Mouse (Mus musculus) megakaryocyte, adult 5-6 weeks (primary cell): ENCODE measurements around the gene Mfsd11. TPM values are rescaled to one million over a fixed set of nuclear protein-coding genes. Genes with fewer than 3 reads are reported as not detected.
"Not testable (repeated sequence)": the region's sequence is repeated elsewhere in the genome, so short reads cannot be mapped to it uniquely, and the experiment has no call there.

ENCODE experiments used
- ATAC-seq: 2 replicates; pipeline ENCODE4 v1.8.0; 2016; ENCODE audit warnings: mild to moderate bottlenecking, inconsistent platforms; ENCODE audit not compliant: poor library complexity, severe bottlenecking
- total RNA-seq, 2 experiments: library from RNA; stranded (forward) in 1 of 2; stranded (reverse) in 1 of 2; fragments of 153-499, 151-499 nt in 1 of 2; fragments of 221-1000, 200-1000 nt in 1 of 2; gene quantifications; 2 replicates each; pipeline versions ENCODE4 v1.2.3 to v1.2.4; 2015 to 2017

Gene Mfsd11
- total RNA-seq, 2 experiments from 2014 or later: 17.6 to 22.2 TPM

DNA sequence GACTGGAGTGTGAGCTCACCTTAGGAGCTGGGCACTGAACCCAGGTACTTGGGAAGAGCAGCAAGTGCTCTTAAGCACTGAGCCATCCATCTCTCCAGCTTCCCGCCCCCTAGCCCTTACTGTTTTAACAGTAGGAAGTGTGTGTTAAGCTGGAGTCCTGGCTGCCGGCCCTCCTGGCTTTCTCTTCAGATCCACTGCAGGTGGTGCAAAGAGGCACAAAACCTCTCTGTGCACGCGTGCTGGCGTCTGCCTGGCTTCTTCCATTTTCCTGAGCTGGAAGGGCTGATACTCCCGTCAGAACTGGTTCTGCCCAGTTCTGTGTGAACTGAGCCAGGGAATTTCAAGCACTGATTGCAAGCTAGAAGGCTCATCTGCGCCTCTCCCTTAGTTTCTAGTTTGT lies 28.6 kb downstream of the Mfsd11 start:
- ATAC-seq: no peak

DNA sequence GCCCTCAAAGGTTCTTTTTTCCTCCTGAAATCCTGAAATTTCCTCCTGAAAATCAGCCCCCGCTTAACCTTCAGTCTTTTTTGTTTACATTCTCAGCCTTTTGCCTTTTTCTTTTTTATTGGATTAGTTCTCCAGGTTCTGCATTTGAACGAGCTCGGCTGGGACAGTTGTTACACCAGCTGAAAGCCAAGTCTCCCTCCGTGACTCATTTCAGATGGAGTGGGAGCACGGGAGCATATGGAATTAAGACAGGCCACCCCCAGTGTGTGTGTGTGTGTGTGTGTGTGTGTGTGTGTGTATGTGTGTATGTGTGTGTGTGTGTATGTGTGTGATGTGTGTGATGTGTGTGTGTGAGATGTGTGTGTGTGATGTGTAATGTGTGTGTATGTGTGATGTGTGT lies 29.2 kb downstream of the Mfsd11 start:
- ATAC-seq: no peak

DNA sequence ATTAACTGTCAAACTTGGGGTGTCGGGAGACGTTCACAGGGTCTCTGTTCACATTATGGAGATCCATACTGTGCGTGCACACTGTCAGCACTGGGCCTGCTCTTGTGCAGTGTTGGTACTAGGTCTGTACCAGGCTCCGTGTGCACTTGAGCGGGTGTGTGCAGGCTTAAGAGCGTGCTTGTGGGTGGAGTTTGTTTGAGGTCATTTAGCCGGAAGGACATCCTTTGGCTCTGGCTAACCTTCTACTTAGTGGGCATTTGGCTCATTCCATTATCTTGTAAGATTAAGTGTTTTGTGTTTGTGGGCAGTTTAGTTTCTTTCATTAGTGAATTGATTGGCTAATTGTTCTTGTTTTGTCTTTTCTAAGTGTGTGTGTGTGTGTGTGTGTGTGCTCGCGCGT lies 30.2 kb downstream of the Mfsd11 start:
- ATAC-seq: no peak

DNA sequence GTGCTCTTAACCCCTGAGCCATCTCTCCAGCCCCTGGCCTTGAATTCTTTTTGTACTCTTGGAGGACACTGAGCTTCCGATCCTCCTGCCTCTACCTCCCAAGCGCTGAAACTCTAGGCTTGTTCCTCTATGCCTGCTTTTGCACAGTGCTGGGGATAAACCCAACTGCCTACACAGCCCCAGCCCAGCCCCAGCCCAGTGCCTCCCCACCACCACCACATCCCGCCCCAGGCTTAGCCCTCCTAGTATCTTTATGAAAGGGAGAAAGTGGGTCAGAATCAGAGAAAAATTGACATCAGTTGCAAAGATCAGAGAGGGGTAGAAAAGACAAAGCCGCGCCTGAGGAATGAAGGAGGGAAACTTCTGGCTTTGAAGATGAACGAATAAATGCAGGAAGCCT lies 31.8 kb downstream of the Mfsd11 start:
- no peak for ATAC-seq

DNA sequence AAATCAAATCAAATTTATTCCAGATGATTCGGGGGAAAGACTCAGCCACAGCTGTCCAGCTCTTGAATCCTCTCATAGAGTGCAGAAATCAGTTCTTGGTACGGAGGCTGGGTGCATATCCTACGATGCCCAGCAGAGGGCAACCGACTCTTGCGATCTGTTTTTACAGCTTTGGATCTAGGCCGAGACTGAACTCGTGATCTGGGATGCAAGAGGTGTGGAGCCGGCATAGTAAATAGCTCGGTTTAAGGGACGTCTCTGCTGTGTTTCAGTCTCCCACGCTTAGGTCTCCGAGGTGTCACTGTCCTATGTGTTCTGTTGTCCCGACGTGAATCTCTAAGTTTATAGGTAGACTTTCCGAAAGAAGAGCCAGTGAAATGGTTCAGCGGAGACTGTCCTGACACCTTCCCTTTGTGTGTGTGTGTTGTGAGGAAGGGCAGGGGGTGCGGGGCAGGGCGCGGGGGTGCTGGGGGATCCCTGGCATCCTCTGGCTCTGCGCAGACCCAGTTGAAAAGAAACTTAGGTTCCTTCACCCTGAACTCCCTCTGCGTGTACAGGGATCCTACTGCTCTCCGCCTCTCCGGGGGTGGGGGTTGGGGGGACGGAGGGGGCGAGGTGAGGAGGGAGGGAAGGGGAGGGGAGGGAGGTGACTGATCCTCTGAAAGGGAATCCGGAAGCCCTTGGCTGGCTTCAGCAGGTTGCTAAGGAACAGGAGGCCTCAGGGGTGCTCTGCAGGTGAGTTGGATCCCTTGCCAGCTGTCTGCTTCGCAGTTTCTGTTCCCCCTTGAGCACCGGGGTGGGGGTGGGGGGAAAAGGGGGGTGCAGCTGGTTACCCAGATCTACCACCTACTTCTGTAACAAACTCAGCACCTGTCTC lies 33.3 kb downstream of the Mfsd11 start:
- peak; percentile 85 for ATAC-seq

DNA sequence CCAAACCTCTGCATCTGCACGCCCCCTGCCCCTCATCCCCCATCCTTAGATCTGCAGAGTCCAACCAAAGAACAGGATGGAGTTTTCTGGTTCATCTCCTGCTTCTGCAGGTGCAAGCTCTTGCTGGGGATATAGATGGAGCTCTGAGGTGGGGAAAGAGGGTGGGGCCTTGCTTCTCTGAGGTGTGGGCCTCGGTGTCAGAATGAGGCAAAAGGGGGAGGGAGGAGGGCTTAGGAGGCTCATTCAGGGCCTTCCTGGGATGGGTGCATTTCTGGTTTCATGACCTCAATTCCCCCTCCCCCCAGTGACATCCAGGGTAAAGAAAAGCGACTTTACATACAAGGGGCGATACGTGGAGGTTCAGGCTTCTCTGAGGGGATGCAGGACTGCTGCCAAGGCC lies 34.9 kb downstream of the Mfsd11 start:
- ATAC-seq: no peak

DNA sequence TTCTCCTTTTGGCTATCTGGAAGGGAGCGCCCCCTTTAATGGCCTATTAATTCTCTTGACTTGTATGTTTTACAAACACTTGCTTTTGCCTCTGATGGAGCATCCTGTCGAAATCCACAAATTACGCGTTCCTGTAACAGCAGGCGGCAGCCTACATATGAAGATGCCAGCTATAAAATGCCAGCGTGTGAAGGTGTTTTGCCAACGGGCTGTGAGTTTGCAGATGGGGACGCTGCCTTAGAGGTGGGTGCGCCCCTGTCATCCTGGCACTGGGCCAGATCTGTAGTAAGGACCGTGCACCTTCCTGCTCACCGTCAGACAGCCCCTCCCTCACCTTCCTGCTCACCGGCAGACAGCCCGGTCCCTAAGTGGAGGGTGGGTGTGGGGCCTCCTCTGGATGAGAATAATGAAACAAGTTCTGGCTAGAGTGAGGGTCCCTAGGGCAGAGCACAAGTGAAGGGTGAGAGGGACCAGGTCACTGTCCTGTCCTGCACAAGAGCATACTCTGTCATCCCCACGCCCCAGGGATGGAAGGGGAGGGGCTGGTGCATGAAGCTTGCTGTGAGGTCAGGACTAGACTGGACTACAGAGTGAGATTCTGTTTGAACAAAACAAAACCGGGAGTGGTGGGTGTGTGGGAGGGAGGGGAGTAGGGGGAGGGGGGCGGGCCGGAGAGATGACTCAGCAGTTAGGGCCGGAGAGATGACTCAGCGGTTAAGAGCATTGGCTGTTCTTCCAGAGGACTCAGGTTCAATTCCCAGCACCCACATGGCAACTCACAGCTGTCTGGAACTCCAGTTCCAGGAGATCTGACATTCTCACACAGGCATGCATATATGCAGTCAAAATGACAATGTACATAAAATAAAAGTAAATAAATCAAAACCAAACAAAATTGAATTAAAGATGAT lies 41.5 kb downstream of the Mfsd11 start:
- no peak for ATAC-seq

DNA sequence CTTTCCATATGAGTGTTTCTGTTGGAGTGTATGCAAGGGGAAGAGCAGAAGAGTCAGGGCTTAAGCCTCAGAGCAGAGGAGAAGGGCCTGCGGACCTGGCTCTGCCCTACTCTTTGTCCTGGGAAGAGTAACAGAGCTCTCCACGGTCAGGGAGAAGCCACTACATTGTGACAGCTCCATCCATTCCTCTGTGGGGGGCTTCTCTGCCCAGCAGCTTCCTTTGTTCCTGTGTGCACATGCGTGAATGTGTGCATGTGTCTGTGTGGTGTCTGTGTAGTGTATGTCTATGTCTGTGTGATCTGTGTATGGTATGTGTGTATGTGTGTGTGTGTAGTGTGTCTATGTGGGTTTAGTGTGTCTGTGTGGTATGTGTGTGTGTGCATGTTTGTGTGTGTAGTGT lies 43.2 kb downstream of the Mfsd11 start:
- ATAC-seq: no peak

DNA sequence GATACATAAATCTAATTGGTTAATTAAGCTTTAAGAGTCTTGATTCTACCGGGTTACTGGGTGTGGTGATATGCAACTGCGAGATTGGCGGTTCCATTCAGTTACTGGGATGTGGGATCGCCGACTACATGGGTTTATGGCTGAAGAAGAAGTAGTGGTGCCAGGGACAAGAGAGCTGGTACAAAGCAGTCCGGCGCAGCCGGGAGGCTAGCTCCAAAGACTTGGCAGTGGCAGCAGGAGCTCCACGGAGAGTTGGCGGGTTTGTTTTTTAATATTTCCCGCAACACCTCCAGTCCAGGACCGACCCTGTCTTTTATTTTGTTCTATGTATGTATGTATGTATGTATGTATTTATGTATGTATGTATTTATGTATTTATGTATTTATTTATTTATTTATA lies 47.0 kb downstream of the Mfsd11 start:
- no peak for ATAC-seq

DNA sequence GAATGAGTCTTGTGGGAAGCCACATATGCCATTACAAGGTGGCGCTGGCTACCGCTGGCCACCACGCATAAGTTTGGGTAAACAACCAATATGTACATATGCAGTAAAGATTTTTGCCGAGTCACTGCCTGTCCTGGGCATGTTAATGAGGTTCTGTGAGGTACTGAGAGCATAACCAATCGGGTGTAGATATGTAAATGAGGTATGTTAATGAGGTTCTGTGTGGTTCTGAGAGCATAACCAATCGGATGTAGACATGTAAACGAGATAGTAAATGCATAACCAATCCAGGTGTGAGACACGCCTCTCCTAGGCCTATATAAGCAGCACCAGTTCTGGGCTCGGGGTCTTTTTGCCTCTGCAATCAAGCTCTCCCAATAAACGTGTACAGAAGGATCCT lies 50.3 kb downstream of the Mfsd11 start:
- ATAC-seq: not testable (repeated sequence)

DNA sequence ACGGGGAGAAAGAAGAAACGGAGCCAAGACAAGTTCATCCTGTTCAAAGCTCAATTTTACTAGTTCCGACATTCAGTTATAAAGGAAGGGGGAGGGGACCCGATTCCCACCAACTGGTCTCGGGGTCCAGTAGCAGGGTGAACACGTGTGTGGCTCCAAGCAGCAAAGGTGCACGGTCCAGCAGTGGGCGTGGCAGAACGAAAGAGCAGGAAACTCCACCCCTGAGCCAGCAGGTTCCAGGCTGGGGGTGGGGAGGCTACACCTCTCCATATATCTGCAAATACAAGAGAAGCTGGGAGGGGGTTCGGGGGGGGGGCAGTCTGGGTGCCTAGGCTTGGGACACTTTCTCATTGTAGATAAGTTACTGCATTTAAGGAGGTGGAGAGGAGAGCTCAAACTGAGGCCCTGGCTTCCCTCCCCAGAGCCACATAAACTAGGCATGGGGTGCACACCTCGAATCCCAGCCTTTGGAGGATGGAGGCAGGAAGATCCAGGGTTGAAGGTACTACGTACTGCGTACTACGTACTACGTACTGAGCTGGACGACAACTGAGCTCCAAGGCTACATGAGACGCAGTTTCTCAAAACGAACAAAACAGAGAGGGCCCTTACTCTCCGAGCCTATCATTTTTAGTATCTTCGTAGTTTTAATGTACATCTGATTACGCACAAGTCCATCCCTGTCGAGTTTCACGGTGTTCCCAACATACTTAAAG lies 53.7 kb downstream of the Mfsd11 start:
- no peak for ATAC-seq

DNA sequence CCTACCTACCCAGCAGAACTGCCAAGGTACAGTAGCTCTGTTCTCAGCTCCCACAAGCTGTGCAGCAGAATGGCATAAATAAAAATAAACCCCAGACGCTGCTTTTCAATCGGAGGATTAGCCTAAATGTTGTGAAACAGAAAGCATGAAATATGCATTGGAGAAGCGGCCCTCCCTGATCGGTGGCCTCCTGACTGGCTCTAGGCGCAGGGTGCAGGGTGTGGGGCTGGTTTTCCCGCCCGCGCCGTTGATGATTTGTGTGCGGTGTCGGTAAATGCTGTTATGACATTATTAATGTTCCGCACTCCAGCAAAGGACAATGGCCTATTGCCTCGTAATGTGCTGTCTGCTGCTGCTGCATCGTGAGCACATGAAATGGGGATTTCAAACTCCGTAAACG lies 61.3 kb downstream of the Mfsd11 start:
- ATAC-seq: no peak

DNA sequence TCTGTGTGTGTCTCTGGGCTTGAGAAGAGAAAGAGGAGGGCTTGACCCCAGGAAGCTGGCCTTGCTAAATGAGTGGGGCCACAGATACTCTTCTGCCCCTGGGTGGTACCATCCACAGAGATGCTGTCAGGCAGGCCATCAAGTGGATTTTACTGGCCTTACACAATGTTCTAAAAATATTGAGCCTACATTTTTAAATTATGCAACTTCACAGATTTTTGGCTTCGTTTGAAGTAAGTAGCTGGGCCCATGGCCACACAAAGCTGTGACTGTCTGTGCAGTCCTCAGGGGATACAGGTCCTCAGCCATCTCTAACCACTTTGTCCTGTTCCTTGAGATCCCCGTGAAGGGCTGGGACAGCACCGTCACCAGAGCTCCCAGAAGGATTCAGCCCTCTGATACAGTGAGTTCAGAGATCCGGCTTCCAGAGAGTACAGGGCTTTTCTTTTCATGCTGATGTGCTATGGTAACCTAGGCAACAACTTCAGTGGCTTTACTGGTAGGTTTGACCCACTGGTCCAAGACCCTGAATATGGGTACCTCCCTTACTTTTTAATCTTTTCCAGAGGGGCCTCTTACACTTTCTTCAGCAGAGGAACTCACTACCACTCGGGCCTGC lies 62.1 kb downstream of the Mfsd11 start:
- no peak for ATAC-seq

DNA sequence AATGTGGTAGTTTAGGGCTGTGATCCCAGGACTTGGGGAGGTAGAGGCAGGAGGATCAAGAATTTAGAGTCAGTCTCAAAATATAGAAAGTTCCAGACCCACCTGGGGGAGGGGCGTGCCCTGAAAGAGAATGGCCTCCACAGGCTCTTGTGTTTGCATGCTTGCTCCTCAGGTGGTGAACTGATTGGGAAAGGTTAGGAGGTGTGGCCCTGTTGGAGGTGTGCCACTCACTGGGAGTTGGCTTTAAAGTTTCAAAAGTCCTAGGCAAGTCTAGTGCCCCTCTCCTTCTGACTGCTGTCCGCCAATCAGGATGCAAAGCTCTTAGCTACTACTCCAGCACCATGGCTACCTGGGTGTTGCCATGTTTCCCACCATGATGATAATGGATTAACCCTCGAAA lies 63.0 kb downstream of the Mfsd11 start:
- ATAC-seq: no peak

DNA sequence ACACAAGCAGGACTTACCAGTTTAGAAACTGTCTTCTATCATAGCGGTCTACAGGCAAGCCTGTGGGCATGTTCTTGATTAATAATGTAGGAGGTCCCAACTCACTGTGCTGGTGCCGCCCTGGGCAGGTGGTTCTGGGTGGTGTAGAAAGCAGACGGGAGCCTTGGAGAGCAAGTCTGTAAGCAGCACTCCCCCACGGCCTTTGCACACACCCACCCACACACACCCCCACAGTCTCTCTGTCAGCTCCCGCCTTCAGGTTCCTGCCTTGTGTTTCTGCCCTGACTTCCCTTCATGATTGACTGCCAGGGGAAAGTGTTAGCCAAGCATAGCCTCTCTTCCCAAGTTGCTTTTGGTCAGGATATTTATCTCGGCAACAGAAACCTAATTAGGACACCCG lies 65.1 kb downstream of the Mfsd11 start:
- ATAC-seq: no peak

DNA sequence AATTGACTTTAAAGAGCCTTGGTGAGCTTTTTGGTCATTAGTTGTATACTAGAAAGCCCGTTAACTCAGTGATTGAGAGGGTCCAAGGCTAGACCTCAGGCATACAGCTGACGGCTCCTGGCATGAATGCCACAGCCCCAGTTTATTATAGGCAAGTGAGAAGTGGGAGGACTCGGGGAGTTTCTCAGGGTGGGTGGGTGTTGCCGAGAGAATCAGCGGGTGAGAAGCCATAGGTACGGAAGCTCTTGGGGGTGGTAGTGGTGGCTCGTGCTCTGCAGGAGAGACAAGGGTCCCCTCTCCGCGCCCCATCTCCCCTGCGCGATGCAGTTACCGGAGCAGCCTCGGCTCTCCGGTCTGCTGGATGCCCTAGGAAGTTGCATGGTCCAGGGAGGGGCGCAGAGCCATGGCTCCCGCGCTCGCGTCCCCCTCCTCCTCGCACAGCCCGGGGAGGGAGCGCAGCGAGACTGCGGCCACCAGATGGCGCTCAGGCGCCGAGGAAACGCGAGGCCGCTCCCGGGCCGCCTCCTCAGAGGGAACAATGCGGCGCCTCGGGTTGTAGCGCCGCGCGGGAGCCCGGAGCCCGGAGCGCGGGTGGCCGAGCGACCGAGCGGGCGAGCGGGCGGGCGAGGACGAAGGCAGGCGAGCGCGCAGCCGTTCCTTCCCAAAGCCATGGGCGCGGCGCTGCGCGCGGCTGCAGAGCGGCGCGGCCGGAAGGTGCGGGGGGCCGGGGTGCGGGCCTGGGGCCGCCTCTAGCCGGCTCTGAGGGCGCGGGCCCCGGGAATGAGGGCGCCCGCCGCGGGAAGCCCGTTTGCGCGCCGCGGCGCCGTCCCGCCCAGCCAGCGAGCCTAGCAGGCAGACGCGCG lies 66.3 kb downstream of the Mfsd11 start, which contains the start of gene Mgat5b:
Gene Mgat5b (plus strand): TSS at position 541 of the 863 bp plus-strand sequence.
- ATAC-seq: peak; percentile 92

DNA sequence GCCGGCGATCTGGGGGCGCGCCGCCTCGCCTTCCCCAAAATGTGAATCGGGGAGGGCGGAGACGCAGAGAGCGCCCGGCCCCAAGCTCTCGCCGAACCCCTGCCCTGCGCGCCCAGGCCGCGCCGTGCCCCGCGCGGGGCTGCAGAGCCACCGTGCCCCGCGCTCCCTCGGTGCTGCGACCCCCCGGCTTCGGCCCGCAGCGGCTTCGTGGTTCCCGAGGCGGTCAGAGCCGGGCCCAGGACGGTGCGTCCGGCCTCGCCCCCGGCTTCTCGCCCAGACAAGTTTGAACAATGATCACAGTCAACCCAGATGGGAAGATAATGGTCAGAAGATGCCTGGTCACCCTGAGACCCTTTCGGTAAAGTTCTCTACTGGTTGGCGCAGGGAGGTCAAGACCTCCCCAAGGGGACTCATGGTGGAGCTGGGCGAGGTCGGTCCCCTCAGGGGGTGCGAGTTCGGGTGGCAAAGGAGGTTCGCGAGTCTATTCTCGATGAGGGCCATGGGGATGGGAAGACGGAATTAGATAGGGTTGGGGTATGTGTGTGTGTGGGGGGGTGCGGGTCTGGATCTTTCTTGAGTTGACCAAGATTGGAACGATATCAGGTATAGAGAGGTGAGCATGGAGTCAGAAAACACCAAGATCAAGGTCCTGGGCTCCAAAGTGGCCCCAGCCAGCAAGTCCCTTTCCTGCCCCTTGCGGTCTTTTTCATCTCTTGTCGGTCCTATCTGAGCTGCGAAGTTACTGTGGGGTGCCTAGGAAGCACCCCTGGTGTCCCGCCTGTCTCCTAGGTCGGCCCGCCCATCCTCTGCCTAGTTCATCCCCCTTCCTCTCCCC lies 67.2 kb downstream of the Mfsd11 start:
- no peak for ATAC-seq

DNA sequence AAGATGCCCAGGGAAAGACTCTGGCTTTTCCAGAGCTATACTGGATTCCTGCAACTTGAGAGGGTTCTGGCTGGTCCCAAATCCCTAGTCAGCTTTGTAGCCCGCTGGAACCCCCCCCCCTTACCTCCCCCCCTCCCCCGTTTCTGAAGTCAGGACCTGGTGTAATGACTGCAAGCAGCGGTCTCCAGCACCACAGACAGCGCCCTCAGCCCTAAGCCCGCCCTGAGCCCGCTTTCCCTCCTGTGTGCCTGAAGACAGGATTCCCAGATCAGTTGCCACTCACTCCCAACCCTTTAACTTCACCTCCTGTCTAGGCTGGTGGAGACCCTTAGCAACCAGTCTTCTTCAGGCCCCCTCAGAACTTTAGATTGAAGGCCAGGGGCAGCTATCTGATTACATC lies 68.5 kb downstream of the Mfsd11 start:
- ATAC-seq: no peak

DNA sequence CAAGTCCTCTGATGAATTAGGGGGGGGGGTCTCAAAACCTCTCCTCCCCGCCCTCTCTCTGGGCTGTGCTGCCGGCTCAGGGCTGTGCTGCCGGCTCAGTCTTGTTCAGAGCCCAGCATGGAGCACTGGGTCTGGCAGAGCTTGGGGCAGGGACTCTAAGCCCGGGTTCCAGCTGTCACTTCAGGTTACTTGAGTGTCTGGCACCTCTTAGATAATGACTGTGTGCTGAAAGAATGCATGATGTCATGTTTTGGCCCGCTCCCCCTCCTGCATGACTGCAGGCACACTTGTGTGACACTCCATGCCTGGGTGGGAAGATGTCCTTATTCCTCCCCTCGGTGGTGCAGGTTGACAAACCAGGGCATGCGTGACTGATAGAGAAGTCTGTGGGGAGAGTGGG lies 69.8 kb downstream of the Mfsd11 start:
- no peak for ATAC-seq
